Mouse (Mus musculus): ENCODE data around the gene Nbeal1.
A peak's percentile ranks its signal among the peaks of the same experiment; 100 is the strongest.

Nbeal1 gene

GRCm38 (mm10) chr1:60343630-60344455, 163.4 kb downstream of the Nbeal1 start:
- DNase-seq, result peak in 1 of 2 experiments; percentile 6

GRCm38 (mm10) chr1:60344670-60345069, 164.3 kb downstream of the Nbeal1 start:
- no peak for DNase-seq

GRCm38 (mm10) chr1:60345712-60346111, 165.3 kb downstream of the Nbeal1 start:
- DNase-seq, result no peak

- no peak for DNase-seq
Measured at GRCm38 (mm10) chr1:60352786-60353185, 172.4 kb downstream of the Nbeal1 start.

- DNase-seq, result no peak
Measured at GRCm38 (mm10) chr1:60361626-60362025, 181.2 kb downstream of the Nbeal1 start.

GRCm38 (mm10) chr1:60376556-60376955, 196.2 kb downstream of the Nbeal1 start:
- DNase-seq, result no peak

GRCm38 (mm10) chr1:60381910-60382309, 201.5 kb downstream of the Nbeal1 start:
- no peak for DNase-seq
